Mouse (Mus musculus) heart, embryonic 15.5 days (tissue): Measurements from ENCODE around the gene Pitpnm3. TPM values are rescaled to one million over a fixed set of nuclear protein-coding genes. Genes with fewer than 3 reads are reported as not detected.

Experiments
- ATAC-seq: fragments of 200-750 bp; cut with Nextera tagmentation; replicated peaks from 2 replicates; pipeline ENCODE4 v1.8.0; 2017; ENCODE audit warnings: low read depth, moderate TSS enrichment; ENCODE audit not compliant: insufficient number of reproducible peaks, insufficient read depth, low FRiP score
- H3K27ac ChIP-seq: fragments of 300-500 bp; sonication (generic); 2 replicates; pipeline ENCODE4 v1.5.1; 2015; ENCODE audit warnings: mild to moderate bottlenecking, inconsistent platforms
- H3K27me3 ChIP-seq: fragments of 300-500 bp; sonication (generic); 2 replicates; pipeline ENCODE4 v1.6.1; 2015; ENCODE audit warnings: inconsistent platforms
- H3K36me3 ChIP-seq: fragments of 300-500 bp; sonication (generic); 2 replicates; pipeline ENCODE4 v1.6.1; 2015; ENCODE audit warnings: mild to moderate bottlenecking, inconsistent platforms
- H3K4me1 ChIP-seq: fragments of 300-500 bp; sonication (generic); replicated peaks from 2 replicates; pipeline ENCODE4 v1.6.1; 2015; ENCODE audit warnings: inconsistent platforms
- H3K4me2 ChIP-seq: fragments of 300-500 bp; sonication (generic); 2 replicates; pipeline ENCODE4 v1.6.1; 2015; ENCODE audit warnings: inconsistent platforms, mild to moderate bottlenecking, moderate library complexity
- H3K4me3 ChIP-seq: fragments of 300-500 bp; sonication (generic); 2 replicates; pipeline ENCODE4 v1.5.1; 2015; ENCODE audit warnings: mild to moderate bottlenecking, inconsistent platforms
- H3K9ac ChIP-seq: fragments of 300-500 bp; sonication (generic); 2 replicates; pipeline ENCODE4 v1.6.1; 2015; ENCODE audit warnings: mild to moderate bottlenecking, inconsistent platforms
- H3K9me3 ChIP-seq: fragments of 300-500 bp; sonication (generic); replicated peaks from 2 replicates; pipeline ENCODE4 v1.6.1; 2016; ENCODE audit warnings: inconsistent platforms
- WGBS: fragments of 180-500 bp; shearing (Covaris S2); methylation state at CpG from one replicate; pipeline ENCODE4 v1.1.7; 2015; ENCODE audit warnings: mixed read lengths; 5-methylcytosine and 5-hydroxymethylcytosine counted together
- polyA plus RNA-seq: library from polyadenylated mRNA; unstranded; fragments of >200 nt; fragmentation: Nextera tagmentation; extraction: Ambion mirVana; gene quantifications from 2 replicates; pipeline ENCODE4 v1.2.1, GENCODE M21; 2015

The Pitpnm3 gene
- polyA plus RNA-seq, 1 experiment from 2014 or later = 0.21 TPM

- H3K27me3 ChIP-seq = no peaks in the 10 kb centered on the region
- WGBS = 77% methylated on average over 4 of the region's 4 CpGs
- no peak overlapping the region for H3K9ac ChIP-seq
- H3K27ac ChIP-seq = no peak overlapping the region
- peaks cover 4% of the 10 kb centered on the region for H3K4me1 ChIP-seq
- no peaks in the 10 kb centered on the region for H3K9me3 ChIP-seq
- no peak overlapping the region for H3K4me2 ChIP-seq
- no peaks in the 10 kb centered on the region for H3K36me3 ChIP-seq
- H3K4me3 ChIP-seq = no peak overlapping the region
- no peak for ATAC-seq
Measured at GRCm38 (mm10) chr11:72014674-72015073, 120.9 kb downstream of the Pitpnm3 start.

- no peak overlapping the region for H3K9ac ChIP-seq
- no peak overlapping the region for H3K4me3 ChIP-seq
- no peaks in the 10 kb centered on the region for H3K36me3 ChIP-seq
- no peak for ATAC-seq
- H3K4me1 ChIP-seq = peaks cover 8% of the 10 kb centered on the region
- no peaks in the 10 kb centered on the region for H3K9me3 ChIP-seq
- no peak overlapping the region for H3K27ac ChIP-seq
- H3K27me3 ChIP-seq = no peaks in the 10 kb centered on the region
- 53% methylated on average over 1 of the region's 1 CpGs for WGBS
- no peak overlapping the region for H3K4me2 ChIP-seq
Measured at GRCm38 (mm10) chr11:72011955-72012354, 123.6 kb downstream of the Pitpnm3 start.

GRCm38 (mm10) chr11:72010940-72011722, 124.4 kb downstream of the Pitpnm3 start:
- H3K9me3 ChIP-seq = no peaks in the 10 kb centered on the region
- H3K27ac ChIP-seq = no peak overlapping the region
- no peak overlapping the region for H3K9ac ChIP-seq
- no peaks in the 10 kb centered on the region for H3K27me3 ChIP-seq
- no peak overlapping the region for H3K4me3 ChIP-seq
- H3K4me2 ChIP-seq = no peak overlapping the region
- ATAC-seq = no peak
- WGBS = 55% methylated on average over 9 of the region's 9 CpGs
- H3K36me3 ChIP-seq = no peaks in the 10 kb centered on the region
- peaks cover 8% of the 10 kb centered on the region for H3K4me1 ChIP-seq

- WGBS = 24% methylated on average over 5 of the region's 5 CpGs
- no peak overlapping the region for H3K4me3 ChIP-seq
- ATAC-seq = no peak
- no peaks in the 10 kb centered on the region for H3K9me3 ChIP-seq
- no peak overlapping the region for H3K9ac ChIP-seq
- no peak overlapping the region for H3K4me2 ChIP-seq
- no peak overlapping the region for H3K27ac ChIP-seq
- H3K27me3 ChIP-seq = no peaks in the 10 kb centered on the region
- no peaks in the 10 kb centered on the region for H3K36me3 ChIP-seq
- peaks cover 8% of the 10 kb centered on the region for H3K4me1 ChIP-seq
Measured at GRCm38 (mm10) chr11:72010367-72010766, 125.2 kb downstream of the Pitpnm3 start.

GRCm38 (mm10) chr11:72005547-72005946, 130.0 kb downstream of the Pitpnm3 start:
- 80% methylated on average over 6 of the region's 6 CpGs for WGBS
- Histone ChIP-seq H3K27ac (no peak overlapping the region), H3K9ac (no peak overlapping the region), H3K9me3 (no peaks in the 10 kb centered on the region), H3K4me2 (no peak overlapping the region), H3K27me3 (no peaks in the 10 kb centered on the region), H3K4me3 (no peak overlapping the region), H3K36me3 (no peaks in the 10 kb centered on the region), H3K4me1 (peaks cover 7% of the 10 kb centered on the region)
- ATAC-seq = no peak

- Histone ChIP-seq H3K9ac (no peak overlapping the region), H3K4me3 (no peak overlapping the region), H3K9me3 (no peaks in the 10 kb centered on the region), H3K4me2 (no peak overlapping the region), H3K27ac (no peak overlapping the region), H3K27me3 (no peaks in the 10 kb centered on the region), H3K4me1 (peaks cover 4% of the 10 kb centered on the region; the same call in 1 of the 2 replicates), H3K36me3 (no peaks in the 10 kb centered on the region)
- ATAC-seq = no peak
- 60% methylated on average over 9 of the region's 9 CpGs for WGBS
Measured at GRCm38 (mm10) chr11:72003171-72003570, 132.4 kb downstream of the Pitpnm3 start.

GRCm38 (mm10) chr11:72002138-72002853, 133.3 kb downstream of the Pitpnm3 start:
- WGBS = 45% methylated on average over 13 of the region's 13 CpGs
- H3K27ac ChIP-seq = no peak overlapping the region
- no peaks in the 10 kb centered on the region for H3K9me3 ChIP-seq
- ATAC-seq = no peak
- H3K9ac ChIP-seq = no peak overlapping the region
- no peaks in the 10 kb centered on the region for H3K36me3 ChIP-seq
- H3K4me2 ChIP-seq = no peak overlapping the region
- 0 out of 2 replicates have a peak, but pooled peaks cover 6% of the 10 kb centered on the region for H3K27me3 ChIP-seq
- H3K4me1 ChIP-seq = no peaks in the 10 kb centered on the region
- H3K4me3 ChIP-seq = no peak overlapping the region

- H3K4me1 ChIP-seq = peaks cover 8% of the 10 kb centered on the region
- 0 out of 2 replicates have a peak, but pooled peaks cover 6% of the 10 kb centered on the region for H3K27me3 ChIP-seq
- H3K4me3 ChIP-seq = no peak overlapping the region
- no peak overlapping the region for H3K27ac ChIP-seq
- no peaks in the 10 kb centered on the region for H3K36me3 ChIP-seq
- no peak for ATAC-seq
- H3K9me3 ChIP-seq = no peaks in the 10 kb centered on the region
- no peak overlapping the region for H3K4me2 ChIP-seq
- H3K9ac ChIP-seq = no peak overlapping the region
- 85% methylated on average over 6 of the region's 6 CpGs for WGBS
Measured at GRCm38 (mm10) chr11:72000194-72000593, 135.4 kb downstream of the Pitpnm3 start.

Other genes starting within 250 kb of the Pitpnm3 start
- 0.21 and 0.42 TPM in 2 replicates for gene Aipl1, start 98.3 kb downstream of the Pitpnm3 start, polyA plus RNA-seq
- gene Pimreg, start 93.7 kb downstream of the Pitpnm3 start, polyA plus RNA-seq = 65.7 and 72.8 TPM in 2 replicates
- 0.09 and 0.23 TPM in 2 replicates for gene Gm43951, start 71.1 kb upstream of the Pitpnm3 start, polyA plus RNA-seq
- 6.1 and 6.8 TPM in 2 replicates for gene 4933427D14Rik, start 71.7 kb upstream of the Pitpnm3 start, polyA plus RNA-seq
- gene Txndc17, start 71.8 kb upstream of the Pitpnm3 start, polyA plus RNA-seq = 147 and 151 TPM in 2 replicates
- 28.2 and 29.4 TPM in 2 replicates for gene Med31, start 79.8 kb upstream of the Pitpnm3 start, polyA plus RNA-seq
- gene Slc13a5, start 131.4 kb upstream of the Pitpnm3 start, polyA plus RNA-seq = 0.08 and 0.11 TPM in 2 replicates
- 9.5 and 10.2 TPM in 2 replicates for gene Xaf1, start 165.9 kb upstream of the Pitpnm3 start, polyA plus RNA-seq
- gene Fbxo39, start 178.7 kb upstream of the Pitpnm3 start, polyA plus RNA-seq = not detected in 2 replicates
- 0.72 and 1.1 TPM in 2 replicates for gene Tekt1, start 226.7 kb upstream of the Pitpnm3 start, polyA plus RNA-seq